Mouse (Mus musculus): ENCODE data around the gene Olfr704. TPM values are rescaled to one million over a fixed set of nuclear protein-coding genes. Genes with fewer than 3 reads are reported as not detected.
"Not testable (repeated sequence)": the region's sequence is repeated elsewhere in the genome, so short reads cannot be mapped to it uniquely, and the experiment has no call there.

Olfr704 gene
- not detected in 2 replicates for polyA plus RNA-seq (2016; fragmentation: Nextera tagmentation; extraction: Ambion mirVana)

DNA sequence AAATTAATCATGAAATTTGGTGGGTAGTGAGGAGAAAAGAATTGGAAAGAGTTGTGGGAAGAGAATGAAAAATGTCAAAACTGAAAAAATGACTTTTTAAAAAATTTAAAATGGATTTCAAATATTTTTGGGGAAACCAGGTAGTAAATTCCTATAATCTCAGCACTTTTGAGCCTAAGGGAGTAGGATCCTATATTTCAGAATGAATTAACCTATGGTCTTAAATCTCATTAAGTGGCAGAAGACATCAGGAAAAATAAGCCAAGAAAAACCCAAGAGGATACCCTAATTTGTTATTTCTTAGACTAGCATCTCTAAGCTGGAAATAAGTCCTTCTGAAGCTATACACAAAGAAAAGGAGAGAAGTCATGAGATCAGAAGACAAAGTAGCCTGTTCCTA is at the start of gene Olfr704:
Gene Olfr704 (plus strand): TSS at position 301 of the 400 bp plus-strand sequence.
- H3K4me1 ChIP-seq = no peaks in the 10 kb centered on the region
- H3K27me3 ChIP-seq (ENCODE audit: low read depth, poor library complexity, severe bottlenecking) = no peaks in the 10 kb centered on the region
- H3K9me3 ChIP-seq (replicated peaks) = no peaks in the 10 kb centered on the region
- H3K27ac ChIP-seq = no peak within 1 kb of the TSS
- no peak for DNase-seq (ENCODE audit: low spot score)
- no peaks in the 10 kb centered on the region for H3K36me3 ChIP-seq
- H3K4me3 ChIP-seq = no peak within 1 kb of the TSS

GRCm38 (mm10) chr7:106813829-106814228 is 49.2 kb upstream of the Olfr704 start, which contains the start of gene Olfr701:
TSS of gene Olfr701 (plus strand) at chr7:106814129.
- Histone ChIP-seq H3K27ac (no peak within 1 kb of the TSS), H3K36me3 (no peaks in the 10 kb centered on the region), H3K4me1 (no peaks in the 10 kb centered on the region), H3K4me3 (no peak within 1 kb of the TSS), H3K27me3 (ENCODE audit: low read depth, poor library complexity, severe bottlenecking) (no peaks in the 10 kb centered on the region), H3K9me3 (replicated peaks) (no peaks in the 10 kb centered on the region)
- 79% methylated on average over 2 of the region's 2 CpGs for WGBS
- no peak for DNase-seq (ENCODE audit: low spot score)

DNA sequence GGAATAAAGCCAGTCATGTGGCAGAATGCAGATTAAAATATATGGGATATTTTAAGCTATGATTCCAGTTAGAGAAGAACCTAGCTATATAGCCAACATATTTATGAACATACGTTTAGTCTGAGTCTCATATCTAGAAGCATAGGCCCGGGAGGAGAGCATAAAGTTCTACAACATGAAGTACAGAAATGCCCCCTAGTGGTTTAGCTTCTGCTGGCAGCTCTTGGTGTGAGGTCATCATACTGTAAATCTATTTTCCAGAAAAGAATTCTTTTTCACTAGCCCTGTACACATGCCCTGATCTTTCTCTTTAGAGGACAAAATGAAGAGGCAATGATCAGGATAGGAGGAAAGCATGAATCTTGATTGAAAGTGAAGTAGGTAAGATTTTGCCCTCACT is 47.2 kb upstream of the Olfr704 start:
- Histone ChIP-seq H3K4me1 (no peaks in the 10 kb centered on the region), H3K27ac (no peak overlapping the region), H3K4me3 (no peak overlapping the region), H3K36me3 (no peaks in the 10 kb centered on the region), H3K9me3 (replicated peaks) (no peaks in the 10 kb centered on the region), H3K27me3 (ENCODE audit: low read depth, poor library complexity, severe bottlenecking) (no peaks in the 10 kb centered on the region)
- WGBS = 64% methylated on average over 2 of the region's 2 CpGs
- no peak for DNase-seq (ENCODE audit: low spot score)

DNA sequence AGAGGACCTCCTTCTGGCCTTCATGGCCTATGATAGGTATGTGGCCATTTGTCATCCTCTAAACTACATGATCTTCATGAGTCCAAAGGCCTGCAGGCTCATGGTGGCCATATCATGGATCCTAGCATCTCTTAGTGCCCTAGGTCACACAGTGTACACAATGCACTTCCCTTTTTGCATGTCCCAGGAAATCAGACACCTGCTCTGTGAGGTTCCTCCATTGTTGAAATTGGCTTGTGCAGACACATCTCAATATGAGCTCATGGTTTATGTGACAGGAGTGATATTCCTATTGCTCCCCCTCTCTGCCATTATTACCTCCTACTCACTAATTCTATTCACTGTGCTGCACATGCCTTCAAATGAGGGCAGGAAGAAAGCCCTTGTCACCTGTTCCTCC is 44.6 kb upstream of the Olfr704 start:
- H3K4me1 ChIP-seq = no peaks in the 10 kb centered on the region
- H3K4me3 ChIP-seq = no peak overlapping the region
- no peak overlapping the region for H3K27ac ChIP-seq
- H3K36me3 ChIP-seq = no peaks in the 10 kb centered on the region
- no peak for DNase-seq (ENCODE audit: low spot score)
- no peaks in the 10 kb centered on the region for H3K9me3 ChIP-seq (replicated peaks)
- H3K27me3 ChIP-seq (ENCODE audit: low read depth, poor library complexity, severe bottlenecking) = no peaks in the 10 kb centered on the region

DNA sequence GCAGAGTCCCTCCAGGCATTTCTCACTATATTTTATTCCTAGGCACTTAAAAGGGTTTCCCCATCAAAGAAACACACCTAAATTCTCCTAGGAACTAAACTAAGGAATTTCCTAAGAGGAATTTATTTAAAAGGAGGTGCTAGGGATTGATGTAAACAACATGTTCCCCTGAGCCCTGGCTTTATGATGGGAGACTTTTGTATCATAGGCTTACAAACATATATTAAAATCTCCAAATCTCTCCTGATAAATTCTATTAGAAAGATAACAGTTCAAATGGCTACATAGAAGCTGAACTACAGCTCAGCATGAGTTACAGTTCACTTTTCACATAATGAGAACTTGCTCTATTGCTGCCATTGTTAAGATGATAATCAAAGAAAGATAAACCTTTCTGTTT is 29.2 kb upstream of the Olfr704 start, which contains the start of gene Olfr702:
Gene Olfr702 (minus strand): TSS at position 101 of the 400 bp plus-strand sequence.
- Histone ChIP-seq H3K4me1 (no peaks in the 10 kb centered on the region), H3K4me3 (no peak within 1 kb of the TSS), H3K36me3 (no peaks in the 10 kb centered on the region), H3K9me3 (replicated peaks) (no peaks in the 10 kb centered on the region), H3K27ac (no peak within 1 kb of the TSS), H3K27me3 (ENCODE audit: low read depth, poor library complexity, severe bottlenecking) (no peaks in the 10 kb centered on the region)
- no peak for DNase-seq (ENCODE audit: low spot score)

DNA sequence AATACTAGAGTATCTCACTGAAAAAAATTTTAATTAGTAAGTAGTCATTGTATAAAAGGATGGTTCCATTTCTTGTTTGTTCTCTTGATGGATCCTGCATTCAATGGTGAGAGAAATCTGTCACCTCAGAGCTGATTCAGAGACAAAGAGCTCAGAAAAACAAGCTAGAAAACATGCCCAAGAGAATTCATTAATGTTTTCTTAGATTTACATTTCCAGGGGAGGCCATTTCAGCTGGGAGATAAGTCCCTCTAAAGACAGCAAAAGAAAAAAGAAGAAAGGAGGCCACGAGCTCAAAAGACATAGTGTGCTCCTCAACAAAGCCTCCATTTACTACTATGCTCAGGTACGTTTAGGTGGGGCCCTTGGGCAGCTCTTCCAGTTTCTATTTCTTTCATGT is 19.9 kb upstream of the Olfr704 start, which contains the start of gene Olfr703:
Gene Olfr703 (plus strand): TSS at position 301 of the 400 bp plus-strand sequence.
- WGBS = 78% methylated on average over 2 of the region's 2 CpGs

GRCm38 (mm10) chr7:106876791-106877190 is 13.8 kb downstream of the Olfr704 start, which contains the start of gene Olfr705:
TSS of gene Olfr705 (minus strand) at chr7:106876891.
- Histone ChIP-seq H3K27ac (no peak within 1 kb of the TSS), H3K36me3 (no peaks in the 10 kb centered on the region), H3K4me3 (no peak within 1 kb of the TSS), H3K4me1 (no peaks in the 10 kb centered on the region), H3K27me3 (ENCODE audit: low read depth, poor library complexity, severe bottlenecking) (no peaks in the 10 kb centered on the region), H3K9me3 (replicated peaks) (no peaks in the 10 kb centered on the region)
- WGBS = 86% methylated on average over 3 of the region's 3 CpGs
- no peak for DNase-seq (ENCODE audit: low spot score)

More for the DNA sequence above, 19.9 kb upstream of the Olfr704 start, which contains the start of gene Olfr703:
- DNase-seq (ENCODE audit: low spot score) = no peak
- Histone ChIP-seq H3K4me3 (no peak within 1 kb of the TSS), H3K36me3 (no peaks in the 10 kb centered on the region), H3K27ac (no peak within 1 kb of the TSS), H3K4me1 (no peaks in the 10 kb centered on the region), H3K9me3 (replicated peaks) (no peaks in the 10 kb centered on the region), H3K27me3 (ENCODE audit: low read depth, poor library complexity, severe bottlenecking) (no peaks in the 10 kb centered on the region)

DNA sequence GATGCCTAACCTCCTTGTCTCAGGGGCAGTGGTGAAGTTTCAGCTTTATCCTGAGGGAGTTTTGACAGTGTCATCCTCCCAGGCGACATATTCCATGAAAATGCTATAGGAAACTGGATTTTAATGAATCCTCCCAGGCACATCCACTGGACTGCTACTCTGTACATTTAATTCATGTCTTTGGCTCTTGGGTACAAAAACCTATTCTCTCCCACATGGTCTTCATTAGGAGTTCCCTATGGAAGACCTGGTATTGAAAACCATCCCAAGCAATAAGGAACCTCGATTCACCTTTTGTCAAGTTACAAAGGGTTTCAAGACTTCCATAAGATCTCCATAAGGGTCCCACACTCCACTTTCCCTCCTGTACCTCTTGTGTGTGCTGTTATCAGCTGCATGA is 25.1 kb downstream of the Olfr704 start, which contains the start of gene Olfr706:
Gene Olfr706 (minus strand): TSS at position 101 of the 400 bp plus-strand sequence.
- no peaks in the 10 kb centered on the region for H3K4me1 ChIP-seq
- H3K36me3 ChIP-seq = no peaks in the 10 kb centered on the region
- H3K4me3 ChIP-seq = no peak within 1 kb of the TSS
- H3K27ac ChIP-seq = no peak within 1 kb of the TSS
- no peaks in the 10 kb centered on the region for H3K9me3 ChIP-seq (replicated peaks)
- no peaks in the 10 kb centered on the region for H3K27me3 ChIP-seq (ENCODE audit: low read depth, poor library complexity, severe bottlenecking)
- 82% methylated on average over 2 of the region's 2 CpGs for WGBS
- DNase-seq (ENCODE audit: low spot score) = no peak

DNA sequence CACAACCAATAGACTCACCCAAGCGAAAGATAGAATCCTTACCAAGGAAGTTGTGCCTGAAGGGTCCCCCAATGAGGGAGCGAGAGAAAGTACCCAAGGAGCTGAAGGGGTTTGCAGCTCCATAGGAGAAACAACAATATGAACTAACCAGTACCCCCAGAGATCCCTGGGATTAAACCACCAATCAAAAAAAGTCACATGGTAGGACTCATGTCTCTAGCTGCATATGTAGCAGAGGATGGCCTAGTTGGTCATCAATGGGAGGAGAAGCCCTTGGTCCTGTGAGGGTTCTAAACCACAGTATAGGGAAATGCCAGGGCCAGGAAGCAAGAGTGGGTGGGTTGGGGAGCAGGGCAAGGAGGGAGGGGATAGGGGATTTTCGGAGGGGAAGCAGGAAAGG is 38.2 kb downstream of the Olfr704 start, which contains the start of gene Olfr707:
Gene Olfr707 (minus strand): TSS at position 101 of the 400 bp plus-strand sequence.
- not testable (repeated sequence) for H3K4me3 ChIP-seq; H3K36me3 ChIP-seq; H3K27me3 ChIP-seq (ENCODE audit: low read depth, poor library complexity, severe bottlenecking); DNase-seq (ENCODE audit: low spot score); H3K9me3 ChIP-seq (replicated peaks); H3K4me1 ChIP-seq; H3K27ac ChIP-seq
- 95% methylated on average over 3 of the region's 3 CpGs for WGBS

DNA sequence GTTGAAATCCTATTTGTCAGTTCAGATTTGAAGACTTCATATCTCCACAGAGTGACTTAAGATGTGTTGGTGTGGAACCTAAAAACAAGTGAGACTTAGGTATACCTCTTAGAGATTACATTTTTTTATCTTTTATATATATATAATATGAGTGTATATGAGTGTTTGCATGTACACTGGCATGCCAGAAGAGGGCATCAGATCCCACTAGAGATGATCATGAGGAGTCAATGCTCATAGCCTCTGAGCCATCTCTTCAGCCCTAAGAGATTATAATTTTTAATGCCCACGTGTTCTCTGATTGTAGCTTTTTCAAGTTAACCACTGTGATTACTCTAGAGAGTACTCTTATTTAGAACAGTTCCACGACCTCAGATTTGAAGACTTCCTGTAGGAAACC is 44.7 kb downstream of the Olfr704 start, which contains the start of gene Olfr1532-ps1:
Gene Olfr1532-ps1 (plus strand): TSS at position 326 of the 400 bp plus-strand sequence.
- H3K27me3 ChIP-seq (ENCODE audit: low read depth, poor library complexity, severe bottlenecking) = no peaks in the 10 kb centered on the region
- no peaks in the 10 kb centered on the region for H3K4me1 ChIP-seq
- H3K9me3 ChIP-seq (replicated peaks) = no peaks in the 10 kb centered on the region
- H3K4me3 ChIP-seq = no peak within 1 kb of the TSS
- 71% methylated on average over 2 of the region's 2 CpGs for WGBS
- no peak for DNase-seq (ENCODE audit: low spot score)
- no peaks in the 10 kb centered on the region for H3K36me3 ChIP-seq
- no peak within 1 kb of the TSS for H3K27ac ChIP-seq

Other genes with a start within 250 kb of the Olfr704 start
- gene Olfr693, start 182.6 kb upstream of the Olfr704 start, polyA plus RNA-seq (2016; fragmentation: Nextera tagmentation; extraction: Ambion mirVana) = not detected in 2 replicates
- gene Olfr694, start 171.4 kb upstream of the Olfr704 start, polyA plus RNA-seq (2016; fragmentation: Nextera tagmentation; extraction: Ambion mirVana) = not detected in 2 replicates
- gene Olfr695, start 146.8 kb upstream of the Olfr704 start, polyA plus RNA-seq (2016; fragmentation: Nextera tagmentation; extraction: Ambion mirVana) = not detected in 2 replicates
- gene Olfr697, start 120.7 kb upstream of the Olfr704 start, polyA plus RNA-seq (2016; fragmentation: Nextera tagmentation; extraction: Ambion mirVana) = not detected in 2 replicates
- not detected in 2 replicates for gene Olfr698, start 107.8 kb upstream of the Olfr704 start, polyA plus RNA-seq (2016; fragmentation: Nextera tagmentation; extraction: Ambion mirVana)
- not detected in 2 replicates for gene Olfr699, start 70.0 kb upstream of the Olfr704 start, polyA plus RNA-seq (2016; fragmentation: Nextera tagmentation; extraction: Ambion mirVana)
- not detected in 2 replicates for gene Olfr700, start 54.4 kb upstream of the Olfr704 start, polyA plus RNA-seq (2016; fragmentation: Nextera tagmentation; extraction: Ambion mirVana)
- not detected in 2 replicates for gene Olfr701, start 49.1 kb upstream of the Olfr704 start, polyA plus RNA-seq (2016; fragmentation: Nextera tagmentation; extraction: Ambion mirVana)
- not detected in 2 replicates for gene Olfr702, start 29.3 kb upstream of the Olfr704 start, polyA plus RNA-seq (2016; fragmentation: Nextera tagmentation; extraction: Ambion mirVana)
- not detected in 2 replicates for gene Olfr703, start 19.8 kb upstream of the Olfr704 start, polyA plus RNA-seq (2016; fragmentation: Nextera tagmentation; extraction: Ambion mirVana)
- not detected in 2 replicates for gene Olfr705, start 13.7 kb downstream of the Olfr704 start, polyA plus RNA-seq (2016; fragmentation: Nextera tagmentation; extraction: Ambion mirVana)
- gene Olfr706, start 25.0 kb downstream of the Olfr704 start, polyA plus RNA-seq (2016; fragmentation: Nextera tagmentation; extraction: Ambion mirVana) = not detected in 2 replicates
- gene Olfr707, start 38.1 kb downstream of the Olfr704 start, polyA plus RNA-seq (2016; fragmentation: Nextera tagmentation; extraction: Ambion mirVana) = not detected in 2 replicates
- gene Olfr1532-ps1, start 44.8 kb downstream of the Olfr704 start, polyA plus RNA-seq (2016; fragmentation: Nextera tagmentation; extraction: Ambion mirVana) = not detected in 2 replicates
- not detected in 2 replicates for gene Olfr709-ps1, start 69.0 kb downstream of the Olfr704 start, polyA plus RNA-seq (2016; fragmentation: Nextera tagmentation; extraction: Ambion mirVana)
- not detected in 2 replicates for gene Olfr710, start 85.1 kb downstream of the Olfr704 start, polyA plus RNA-seq (2016; fragmentation: Nextera tagmentation; extraction: Ambion mirVana)
- not detected in 2 replicates for gene Olfr6, start 100.8 kb downstream of the Olfr704 start, polyA plus RNA-seq (2016; fragmentation: Nextera tagmentation; extraction: Ambion mirVana)
- gene Olfr711, start 112.3 kb downstream of the Olfr704 start, polyA plus RNA-seq (2016; fragmentation: Nextera tagmentation; extraction: Ambion mirVana) = not detected in 2 replicates
- not detected in 2 replicates for gene Olfr2, start 142.9 kb downstream of the Olfr704 start, polyA plus RNA-seq (2016; fragmentation: Nextera tagmentation; extraction: Ambion mirVana)
- not detected in 2 replicates for gene Olfr713, start 168.0 kb downstream of the Olfr704 start, polyA plus RNA-seq (2016; fragmentation: Nextera tagmentation; extraction: Ambion mirVana)
- not detected in 2 replicates for gene Olfr714, start 207.8 kb downstream of the Olfr704 start, polyA plus RNA-seq (2016; fragmentation: Nextera tagmentation; extraction: Ambion mirVana)
- not detected in 2 replicates for gene Olfr17, start 230.0 kb downstream of the Olfr704 start, polyA plus RNA-seq (2016; fragmentation: Nextera tagmentation; extraction: Ambion mirVana)
- not detected in 2 replicates for gene Olfr715b, start 247.2 kb downstream of the Olfr704 start, polyA plus RNA-seq (2016; fragmentation: Nextera tagmentation; extraction: Ambion mirVana)

Measured in limb, embryonic 10.5 days (tissue).